Mouse (Mus musculus) ES-E14 (cell line): Measurements from ENCODE around the gene Cartpt.

Experiments
- CHD2 ChIP-seq: IDR thresholded peaks from 2 replicates; pipeline ENCODE4 v1.6.1; 2014; ENCODE audit warnings: mild to moderate bottlenecking, low read depth, low read length, inconsistent platforms
- HCFC1 ChIP-seq: IDR thresholded peaks from 2 replicates; pipeline ENCODE4 v1.6.1; 2012; ENCODE audit warnings: low read length, inconsistent platforms, borderline replicate concordance; ENCODE audit not compliant: insufficient read depth
- MAFK ChIP-seq: IDR thresholded peaks from 2 replicates; pipeline ENCODE4 v1.6.1; 2014; ENCODE audit warnings: mild to moderate bottlenecking, low read depth, low read length, inconsistent platforms; ENCODE audit not compliant: insufficient read depth
- ZC3H11A ChIP-seq: IDR thresholded peaks from 2 replicates; pipeline ENCODE4 v1.6.1; 2012; ENCODE audit warnings: low read depth, mild to moderate bottlenecking, inconsistent platforms, low read length, borderline replicate concordance

DNA sequence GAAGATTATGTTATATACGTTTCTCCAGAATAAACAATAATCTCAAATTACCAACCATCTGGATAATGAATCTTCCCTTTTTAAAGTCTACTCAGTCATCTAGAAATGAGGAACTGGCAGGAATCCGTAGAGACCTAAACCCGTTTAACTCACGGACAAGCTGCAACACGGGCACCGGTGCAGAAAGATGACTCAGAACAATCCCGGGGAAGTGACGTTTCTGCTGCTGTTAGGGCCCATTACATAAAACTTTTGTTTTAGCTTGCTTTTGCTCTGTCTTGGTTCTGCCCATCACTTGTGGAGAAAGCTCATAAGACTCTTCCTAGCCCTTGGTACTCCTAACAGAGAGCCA is 38.4 kb upstream of the Cartpt start:
- TF ChIP-seq MAFK (no peak), ZC3H11A (no peak), HCFC1 (no peak), CHD2 (no peak)
